Mouse (Mus musculus) cerebellum, adult 11-12 months (tissue): ENCODE measurements around the gene Gm20388.
"Not testable (repeated sequence)": the region's sequence is repeated elsewhere in the genome, so short reads cannot be mapped to it uniquely, and the experiment has no call there.

Experiments
- DNase-seq: peaks from one replicate; pipeline ENCODE4 v3.0.0; 2022

Gm20388 gene

DNA sequence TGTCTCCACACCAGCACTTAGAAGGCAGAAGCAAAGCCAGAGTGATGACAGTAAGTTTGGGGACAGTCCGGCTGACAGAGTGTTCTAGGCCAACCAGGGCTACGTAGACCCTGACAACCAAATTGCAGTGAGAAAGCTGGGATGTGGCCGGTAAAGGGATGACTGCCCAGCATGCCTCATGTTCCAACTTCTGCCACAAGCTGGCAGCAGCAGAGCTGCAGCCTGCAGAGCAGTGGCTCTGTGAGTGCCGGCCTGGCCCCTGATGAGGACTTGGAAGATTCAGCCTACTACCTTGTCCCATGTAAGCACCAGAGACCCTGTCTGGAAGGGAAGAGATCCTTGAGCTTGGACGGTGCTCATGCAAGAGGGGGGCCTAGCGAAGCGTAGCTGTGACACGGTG is 765.1 kb downstream of the Gm20388 start:
- DNase-seq, result no peak

DNA sequence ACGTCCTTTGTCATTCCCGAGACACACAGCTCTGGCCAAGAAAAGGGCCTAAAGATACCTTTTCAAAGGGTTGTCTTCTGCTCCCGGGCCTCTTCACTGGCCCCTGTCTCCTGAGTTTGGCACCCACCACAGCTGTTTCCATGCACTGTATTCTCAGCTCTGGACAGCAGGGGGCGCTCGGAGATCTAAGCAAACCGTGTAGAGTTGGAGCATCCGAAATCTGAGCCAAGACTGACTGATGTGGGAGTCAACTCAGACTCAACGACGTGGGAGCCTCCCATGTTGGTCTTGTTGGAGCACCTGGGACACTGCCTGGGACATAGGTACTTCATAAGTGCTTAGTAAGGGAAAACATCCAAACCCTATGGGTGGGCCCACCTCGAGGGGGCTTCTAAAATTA is 767.8 kb downstream of the Gm20388 start:
- DNase-seq, result peak; percentile 66

DNA sequence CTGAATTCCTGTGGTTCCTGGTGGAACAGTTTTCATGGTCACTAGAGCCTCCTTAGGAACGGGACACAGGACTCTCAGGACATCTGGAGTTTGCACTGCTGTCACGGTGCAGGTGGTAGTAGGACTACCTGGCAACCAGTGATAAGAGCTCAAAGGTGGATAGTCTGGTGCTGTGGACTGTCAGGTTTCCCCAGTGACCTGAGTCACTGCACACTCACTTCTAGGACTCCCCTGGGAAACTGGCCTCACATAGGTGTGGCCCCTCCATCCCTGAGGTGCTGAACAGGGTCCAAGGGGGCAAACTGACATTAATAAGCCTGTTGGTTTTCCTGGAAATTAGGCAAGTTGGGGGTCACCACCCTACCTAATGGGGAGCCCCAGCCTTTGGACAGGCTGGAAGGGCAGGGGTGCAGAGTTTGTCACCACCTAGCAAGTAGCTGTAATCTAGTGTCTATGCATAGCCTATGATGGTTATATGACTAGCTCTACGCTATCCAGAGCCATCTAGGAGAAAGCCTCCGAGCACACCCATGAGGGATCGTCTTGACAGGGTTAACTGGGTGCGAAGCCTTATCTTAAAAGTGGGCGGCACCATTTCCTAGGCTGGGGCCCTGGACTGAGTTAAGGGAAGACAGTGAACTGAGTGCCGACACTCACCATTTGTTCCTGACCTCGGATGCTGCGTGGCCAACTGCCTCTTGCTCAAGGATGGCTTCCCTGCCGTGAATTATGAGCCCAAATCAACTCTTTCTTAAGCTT is 769.2 kb downstream of the Gm20388 start:
- no peak for DNase-seq

DNA sequence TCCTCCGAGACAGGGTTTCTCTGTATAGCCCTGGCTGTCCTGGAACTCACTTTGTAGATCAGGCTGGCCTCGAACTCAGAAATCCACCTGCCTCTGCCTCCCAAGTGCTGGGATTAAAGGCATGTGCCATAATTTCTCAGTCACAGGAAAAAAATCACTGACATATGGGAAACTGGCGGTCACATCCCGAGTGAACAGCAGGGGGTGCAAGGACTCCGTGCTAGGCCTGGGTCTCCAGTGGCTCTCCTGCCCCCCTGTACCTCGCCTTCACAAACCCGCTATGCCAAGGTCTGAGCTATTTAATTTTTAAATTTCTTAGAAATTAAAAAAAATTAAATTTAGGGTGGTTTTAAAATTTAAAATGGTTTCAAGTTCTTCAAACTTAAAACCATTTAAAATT is 769.8 kb downstream of the Gm20388 start:
- DNase-seq, result not testable (repeated sequence)

DNA sequence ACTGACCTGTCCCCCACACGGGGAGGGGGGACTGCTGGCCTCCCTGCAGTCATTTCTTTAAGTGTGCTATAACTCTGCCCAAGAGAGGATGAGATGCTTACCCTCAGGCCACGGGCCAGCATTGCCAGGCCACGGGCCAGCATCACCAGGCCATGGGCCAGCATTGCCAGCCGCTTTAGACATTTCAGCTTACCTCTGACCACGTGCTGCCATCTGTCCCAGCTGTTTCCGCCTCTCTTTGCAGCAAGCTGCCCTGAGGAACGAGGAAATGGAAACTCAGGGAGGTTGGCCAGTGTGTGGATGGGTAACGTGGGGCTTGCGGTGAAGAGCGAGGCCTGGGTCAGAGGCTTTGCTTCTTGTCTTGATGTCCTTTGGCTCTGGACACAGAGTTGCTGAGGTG is 770.5 kb downstream of the Gm20388 start:
- no peak for DNase-seq

DNA sequence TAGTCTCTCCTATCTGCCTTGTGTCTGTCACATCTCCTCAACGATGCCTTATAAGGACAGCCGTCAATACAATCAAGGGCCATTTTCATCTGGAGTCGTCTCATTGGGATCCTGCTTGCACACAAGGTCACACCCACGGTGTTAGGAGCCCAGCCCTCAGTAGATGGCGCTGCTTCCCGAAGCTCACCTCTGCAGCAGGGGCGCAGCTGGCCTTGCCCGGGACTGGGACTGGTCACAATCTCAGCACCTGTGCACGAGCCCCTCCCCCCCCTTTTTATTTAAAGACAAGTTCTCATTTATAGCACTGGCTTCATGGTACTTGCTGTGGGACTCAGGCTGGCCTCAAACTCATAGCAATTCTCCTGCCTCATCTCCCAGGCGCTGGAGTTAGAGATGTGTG is 773.0 kb downstream of the Gm20388 start:
- no peak for DNase-seq

DNA sequence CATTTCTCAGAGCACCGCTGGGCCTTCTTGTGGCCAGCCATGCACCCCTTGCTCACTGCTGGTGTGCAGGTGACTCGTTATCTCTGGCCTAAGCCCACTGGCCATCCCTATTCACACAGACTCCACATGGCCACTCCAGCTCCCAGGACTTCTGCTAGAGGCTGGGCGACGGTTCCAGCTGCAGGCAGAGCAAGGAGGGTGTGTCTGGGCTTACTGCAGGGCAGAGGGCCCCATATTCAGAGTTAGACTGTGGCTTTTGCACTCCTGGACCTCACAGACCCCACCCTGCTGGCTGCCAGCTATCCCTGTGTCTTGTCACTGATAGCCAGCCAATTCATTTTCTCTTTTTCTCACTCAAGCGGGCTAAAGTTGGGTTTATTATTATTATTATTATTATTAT is 773.4 kb downstream of the Gm20388 start:
- DNase-seq, result no peak

DNA sequence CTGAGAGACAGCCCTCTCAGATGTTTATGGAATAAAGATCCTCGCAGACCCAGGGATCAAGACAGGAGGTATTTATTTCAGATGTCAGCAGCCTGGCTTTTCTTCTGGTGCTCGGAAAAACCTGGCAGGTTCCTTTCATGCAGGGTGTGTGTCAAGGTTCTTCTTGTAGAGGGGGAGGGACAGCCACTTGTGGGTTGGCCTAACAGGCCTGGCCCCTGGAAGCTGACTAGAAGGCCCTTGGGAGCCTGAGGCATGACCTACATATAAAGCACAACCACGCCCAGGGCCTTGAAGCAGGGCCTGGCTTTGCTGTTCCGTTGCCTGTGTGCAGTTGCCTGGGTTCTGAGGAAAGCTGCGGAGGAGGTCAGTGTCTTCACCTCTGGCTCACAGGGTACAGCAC is 774.5 kb downstream of the Gm20388 start:
- no peak for DNase-seq

DNA sequence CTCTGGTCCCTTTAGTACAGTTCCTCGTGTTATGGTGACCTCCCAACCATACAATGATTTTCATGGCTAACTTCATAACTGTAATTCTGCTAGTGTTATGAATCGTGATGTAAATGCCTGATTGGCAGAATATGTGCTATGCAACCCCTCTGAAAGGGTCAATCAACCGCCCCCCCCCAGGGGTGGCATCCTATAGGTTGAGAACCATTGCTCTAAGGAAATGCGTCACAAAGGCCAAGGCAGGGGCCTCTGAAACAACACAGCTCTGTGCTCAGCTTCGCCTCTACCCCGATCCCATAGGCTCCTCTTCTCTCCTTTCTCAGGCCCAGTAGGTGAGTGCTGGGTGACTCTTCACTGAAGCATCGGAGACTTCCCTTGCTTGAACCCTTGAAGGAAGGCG is 775.0 kb downstream of the Gm20388 start:
- no peak for DNase-seq

DNA sequence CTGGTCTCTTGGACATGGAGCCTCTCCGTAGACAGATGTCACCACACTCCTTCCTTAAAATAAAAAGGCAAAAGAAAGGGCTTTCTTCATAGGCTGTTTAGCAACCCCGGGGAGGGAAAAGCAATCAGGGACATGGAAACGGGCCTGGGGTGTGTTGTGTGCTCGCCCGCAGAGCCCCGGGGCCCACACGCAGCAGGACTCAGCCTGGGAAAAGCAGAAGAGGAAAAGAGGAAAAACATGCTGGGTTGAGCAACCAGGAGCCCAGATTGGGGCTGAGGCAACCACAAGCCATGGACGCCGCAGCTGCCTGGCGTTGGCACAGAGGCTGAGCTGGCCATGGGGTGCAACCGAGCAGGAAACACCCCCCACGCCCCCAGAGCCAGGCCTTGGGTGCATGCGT is 775.4 kb downstream of the Gm20388 start:
- no peak for DNase-seq

DNA sequence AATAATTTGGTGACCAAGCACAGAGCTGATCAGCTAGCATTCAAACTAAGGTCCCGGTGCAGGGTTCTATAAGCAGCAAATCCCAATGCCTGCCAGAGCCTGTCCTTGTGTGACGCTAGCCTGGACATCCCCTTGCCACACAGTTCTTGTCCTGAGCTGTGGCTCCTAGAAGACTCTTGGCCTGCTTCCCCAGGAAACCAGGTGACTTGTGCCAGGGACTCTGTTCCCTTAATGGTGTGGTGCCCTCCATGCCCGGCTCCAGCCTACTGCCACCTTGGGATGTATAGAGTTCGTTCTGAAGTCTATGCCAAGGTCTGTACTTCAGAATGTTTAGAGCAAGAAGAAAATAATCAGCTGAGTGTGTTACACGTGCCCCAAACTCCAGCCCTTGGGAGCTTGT is 775.9 kb downstream of the Gm20388 start:
- DNase-seq, result no peak

DNA sequence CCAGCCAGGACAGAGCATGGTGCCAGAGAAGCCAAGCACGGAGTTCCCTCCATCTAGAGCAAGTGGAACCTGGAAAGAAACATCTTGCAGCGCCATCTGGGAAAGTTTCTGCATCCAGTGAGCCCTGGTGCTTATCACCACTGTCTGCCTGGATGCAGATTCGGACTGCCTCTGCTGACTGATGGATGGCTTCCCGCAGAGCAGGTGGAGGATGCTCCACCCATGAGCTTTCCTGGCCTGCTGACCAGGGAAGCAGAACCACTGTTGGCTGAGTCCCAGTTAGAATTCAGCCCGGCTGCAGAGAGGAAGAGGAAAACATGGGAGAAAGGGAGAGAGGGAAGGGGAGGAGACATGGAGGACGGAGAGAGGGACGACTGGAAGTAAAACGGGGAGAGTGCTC is 777.1 kb downstream of the Gm20388 start:
- DNase-seq, result no peak

DNA sequence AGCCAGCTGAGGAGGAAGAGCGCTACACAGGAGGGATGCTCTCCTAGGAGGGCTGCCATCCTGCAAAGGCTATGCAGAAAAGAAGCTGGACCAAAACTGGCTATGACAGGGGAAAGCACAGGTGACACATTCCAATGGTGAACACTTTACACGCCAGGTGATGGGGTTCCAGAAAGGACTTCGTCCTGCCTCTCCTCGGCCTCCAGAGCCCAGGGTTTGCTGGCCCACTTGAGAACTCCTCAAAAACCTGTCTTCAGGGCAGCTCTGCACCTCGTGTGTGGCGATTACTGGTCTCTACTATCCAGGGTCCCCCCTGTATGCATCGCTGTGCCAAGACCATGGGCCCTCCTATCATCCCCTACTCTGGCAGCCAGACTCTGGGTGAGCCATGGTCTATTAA is 777.9 kb downstream of the Gm20388 start:
- DNase-seq, result no peak

DNA sequence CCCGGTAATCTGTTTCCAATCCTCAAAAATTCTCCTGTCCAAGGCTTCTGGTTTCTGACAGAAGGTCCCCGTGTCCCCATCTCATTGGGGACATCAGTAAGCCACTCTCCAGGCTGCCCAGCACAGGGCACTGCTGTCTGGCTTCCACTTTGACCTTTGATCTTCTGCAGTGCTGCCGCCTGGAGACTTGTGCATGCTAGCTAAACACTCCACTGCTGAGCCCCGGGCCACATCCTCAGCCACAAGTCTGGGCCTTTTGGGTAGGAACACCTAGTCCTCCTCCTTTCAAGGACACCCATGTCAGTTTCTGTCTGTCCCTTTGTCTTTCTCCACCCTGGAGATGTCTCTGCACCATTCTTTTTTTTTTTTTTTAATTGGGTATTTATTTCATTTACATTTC is 782.3 kb downstream of the Gm20388 start:
- DNase-seq, result no peak

DNA sequence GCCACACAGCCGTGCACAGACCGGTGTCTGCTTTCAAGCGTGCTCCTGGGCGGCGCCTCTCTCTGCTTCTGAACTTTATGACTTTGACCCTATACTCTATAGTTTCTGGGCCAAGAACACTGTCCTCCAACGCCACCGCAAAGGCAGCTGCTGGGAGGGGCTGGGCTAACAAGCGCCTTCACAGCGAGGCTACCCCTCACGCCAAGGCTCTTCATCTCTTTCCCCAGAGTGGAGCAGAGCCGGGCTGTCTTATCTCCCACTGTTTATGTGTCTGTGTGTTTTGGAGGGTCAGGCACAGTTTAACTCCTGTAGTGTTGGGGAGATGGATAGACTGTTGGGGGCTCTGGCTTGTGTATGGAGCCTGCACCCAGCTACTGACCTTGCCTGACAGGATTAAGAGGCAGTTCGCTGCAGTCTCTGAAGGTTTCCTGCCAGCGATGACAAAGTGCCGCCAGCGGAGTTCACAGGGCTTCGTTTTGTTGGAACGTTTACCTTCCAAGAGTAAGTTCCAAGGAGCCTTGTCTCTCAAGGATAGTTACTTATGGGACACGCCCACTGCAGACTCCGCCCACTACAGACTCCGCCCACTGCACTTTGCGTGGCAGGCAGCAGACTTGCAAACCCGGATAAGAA is 783.3 kb downstream of the Gm20388 start:
- no peak for DNase-seq

DNA sequence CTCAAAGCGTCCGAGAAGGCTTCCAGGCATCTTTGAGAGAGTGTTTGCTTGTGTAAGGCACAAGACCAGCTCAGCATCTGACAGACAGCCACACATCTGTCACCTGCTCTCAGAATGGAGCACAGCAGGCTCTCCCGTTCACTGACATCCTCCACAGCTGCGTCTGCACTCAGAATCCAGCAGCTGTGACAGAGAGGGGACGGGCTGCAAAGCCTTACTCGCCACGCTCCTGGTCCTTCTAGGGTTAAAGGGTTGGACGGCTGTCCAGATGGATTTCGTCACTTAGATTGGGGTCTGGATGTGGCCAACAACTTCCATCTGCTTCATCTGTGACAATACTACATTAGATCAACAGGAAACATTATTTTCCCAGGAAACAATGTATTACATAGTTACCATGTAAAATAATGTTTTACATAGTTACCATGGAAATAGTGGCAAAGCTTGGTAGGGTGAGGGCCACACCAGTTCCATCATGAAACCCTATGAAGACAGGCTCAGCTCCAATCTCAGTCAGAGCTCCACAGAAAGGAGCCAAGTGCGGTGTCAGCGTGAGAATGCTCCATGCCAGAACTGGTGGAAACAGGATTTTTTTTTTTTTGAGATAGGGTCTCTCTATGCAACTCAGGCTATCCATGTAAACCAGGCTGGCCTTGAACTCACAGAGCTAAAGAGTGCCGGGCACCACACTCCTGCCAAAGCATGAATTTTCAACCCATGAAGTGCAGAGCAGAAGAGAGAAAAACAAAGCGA is 785.9 kb downstream of the Gm20388 start:
- DNase-seq, result no peak

DNA sequence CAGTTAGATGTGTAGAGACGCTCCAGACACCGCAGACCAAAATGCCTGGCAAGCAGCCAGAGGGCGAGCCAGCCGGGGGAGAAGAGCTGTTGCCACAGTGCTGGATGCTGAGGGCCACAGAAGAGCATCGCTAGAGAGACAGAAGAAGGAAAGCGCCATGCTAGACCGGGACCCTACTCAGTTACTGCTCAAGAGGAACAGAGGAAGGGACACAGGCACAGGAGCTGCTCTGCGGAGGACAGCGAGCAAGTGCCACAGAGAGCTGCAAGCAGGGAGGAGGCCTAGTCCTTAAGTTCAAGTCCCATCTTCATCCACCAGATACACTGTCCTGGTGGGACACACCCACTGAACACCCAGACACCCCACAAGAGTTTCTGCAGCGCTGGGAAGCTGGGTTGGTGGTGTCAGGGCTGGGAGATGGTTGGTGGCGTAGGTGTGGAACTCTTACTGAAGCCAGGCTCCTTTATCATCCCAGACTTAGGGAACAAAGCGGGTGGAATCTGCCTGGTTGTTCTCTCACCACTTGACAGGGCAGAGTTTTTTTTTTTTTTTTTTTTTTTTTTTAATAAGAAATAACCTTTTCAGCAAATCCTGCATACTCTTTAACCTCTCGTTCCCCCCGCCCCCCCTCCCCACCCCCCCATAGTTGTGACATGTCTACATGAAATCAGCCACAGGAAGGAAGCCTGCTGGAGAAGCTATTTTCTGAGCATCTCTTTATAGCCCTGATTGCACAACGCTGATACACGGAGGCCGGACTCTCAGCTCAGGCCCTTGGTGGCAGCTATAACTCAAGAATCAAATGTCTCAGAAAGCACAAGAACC is 786.7 kb downstream of the Gm20388 start:
- DNase-seq, result no peak

DNA sequence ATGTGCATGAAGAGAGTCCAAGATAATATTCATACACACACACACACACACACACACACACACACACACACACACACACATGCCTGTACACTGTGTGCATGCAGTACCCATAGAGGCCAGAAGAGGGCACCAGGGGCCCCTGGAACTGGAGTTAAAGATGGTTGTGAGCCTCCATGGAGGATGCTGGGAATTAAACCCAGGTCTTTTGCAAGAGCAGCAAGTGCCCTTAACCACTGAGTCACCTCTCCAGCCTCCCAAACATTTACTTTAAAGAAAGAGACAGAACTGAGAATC is 787.3 kb downstream of the Gm20388 start:
- no peak for DNase-seq

DNA sequence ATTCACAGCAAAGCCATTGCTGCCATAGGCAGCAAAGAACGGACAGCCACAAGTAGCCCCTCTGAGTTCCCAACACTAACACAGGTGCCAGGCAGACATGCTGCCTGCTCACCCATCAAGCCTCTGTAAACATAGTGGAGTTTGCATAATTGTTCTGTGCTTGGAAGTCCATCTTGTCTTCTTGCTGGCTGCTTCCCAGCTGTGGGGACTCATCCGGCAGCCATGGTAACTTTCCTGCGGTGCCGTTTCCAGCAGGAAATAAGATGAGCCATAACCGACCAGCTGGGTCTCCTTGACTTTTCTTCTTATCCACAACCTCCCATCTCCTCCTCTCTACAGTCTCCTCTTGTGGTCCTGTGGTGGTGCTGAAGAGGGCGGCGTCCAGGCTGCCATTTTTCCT is 787.8 kb downstream of the Gm20388 start:
- DNase-seq, result no peak

DNA sequence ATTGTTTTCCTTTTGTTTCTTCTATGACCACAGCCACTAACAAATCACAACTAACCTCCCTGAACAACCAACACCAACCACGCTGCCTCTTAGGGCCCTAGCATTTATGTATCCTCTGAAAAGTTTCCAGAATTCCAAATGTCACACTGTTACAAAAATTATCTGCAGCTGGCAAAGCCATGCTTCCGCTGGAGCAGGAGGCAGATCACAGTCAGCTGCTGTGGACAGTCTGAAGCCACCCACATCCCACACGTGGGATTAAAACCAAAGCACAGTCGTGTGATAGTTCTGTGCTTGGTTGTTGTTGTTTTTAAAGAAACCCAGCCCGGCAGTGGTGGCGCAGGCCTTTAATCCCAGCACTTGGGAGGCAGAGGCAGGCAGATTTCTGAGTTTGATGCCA is 788.4 kb downstream of the Gm20388 start:
- no peak for DNase-seq

DNA sequence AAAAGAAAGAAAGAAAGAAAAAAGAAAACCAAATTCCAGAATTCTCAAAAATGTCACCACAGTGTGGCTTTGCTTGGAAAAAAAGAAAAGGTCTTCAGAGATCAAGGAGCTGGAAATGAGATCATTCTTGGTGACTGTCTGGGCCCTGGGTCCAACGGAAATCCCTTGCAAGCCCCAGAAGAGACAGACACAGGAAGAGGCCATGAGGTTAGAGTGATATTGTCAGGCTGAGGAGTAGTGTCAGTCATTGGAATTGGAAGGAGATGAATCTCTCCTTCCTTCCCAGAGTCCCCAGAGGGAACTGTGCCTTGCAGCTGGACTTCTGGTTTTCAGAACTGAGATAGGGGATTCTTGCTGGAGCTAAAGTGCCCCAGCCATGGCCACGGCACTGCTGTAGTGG is 788.9 kb downstream of the Gm20388 start:
- no peak for DNase-seq

DNA sequence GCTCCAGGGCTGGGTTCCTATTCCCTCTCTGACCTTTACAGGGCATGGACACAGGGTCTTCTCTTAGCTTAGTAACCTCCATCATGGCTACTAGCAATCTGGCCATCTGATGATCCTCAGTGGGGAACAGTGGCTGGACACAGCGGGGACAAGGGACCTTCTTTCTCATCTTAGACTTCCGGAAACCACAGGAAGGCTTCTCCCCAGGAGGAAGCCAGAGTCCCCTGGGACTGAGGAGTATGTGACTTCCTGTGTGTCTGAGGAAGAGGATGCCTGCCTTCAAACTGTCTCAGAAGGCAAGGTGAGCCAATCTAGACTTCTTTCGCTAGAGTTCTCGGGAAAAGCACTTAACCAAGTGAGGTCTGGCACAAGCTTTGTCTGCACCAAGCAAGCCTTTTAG is 789.4 kb downstream of the Gm20388 start:
- no peak for DNase-seq

DNA sequence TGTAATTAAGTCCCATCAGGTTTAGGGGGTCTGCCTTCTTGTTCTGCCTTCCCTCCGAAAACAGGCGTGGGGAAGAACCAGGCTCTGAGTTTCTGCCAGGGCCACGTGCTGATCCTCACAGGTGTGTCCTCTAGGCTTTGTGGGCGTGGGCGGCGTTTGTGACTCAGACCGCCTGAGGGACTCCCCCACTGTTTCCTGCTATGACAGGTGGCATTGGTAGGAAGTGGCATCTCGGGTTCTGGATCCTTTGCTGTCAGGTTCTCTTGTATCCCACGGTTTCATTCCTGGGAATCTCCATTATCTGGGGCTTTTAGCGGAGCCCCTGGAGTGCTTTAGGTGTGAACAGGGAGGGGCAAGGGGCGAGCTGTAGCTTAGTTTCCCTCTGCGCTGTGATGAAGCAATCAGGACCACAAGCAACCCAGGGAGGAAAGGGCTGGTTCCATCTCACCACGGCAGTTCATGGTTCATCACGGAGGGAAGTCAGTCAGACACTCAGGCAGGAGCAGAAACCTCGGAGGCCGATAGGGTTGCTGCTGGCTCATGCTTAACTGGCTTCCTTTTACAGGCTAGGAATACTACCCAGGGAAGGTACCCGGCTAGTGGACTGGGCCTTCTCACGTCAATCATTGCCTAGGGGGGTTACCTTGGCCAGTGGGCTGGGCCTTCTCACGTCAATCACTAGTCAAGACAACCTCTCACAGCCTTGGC is 791.3 kb downstream of the Gm20388 start:
- DNase-seq, result peak; percentile 25
